Mouse (Mus musculus) lung, embryonic 14.5 days (tissue): Measurements from ENCODE around the gene Lgr4. TPM values are rescaled to one million over a fixed set of nuclear protein-coding genes. Genes with fewer than 3 reads are reported as not detected.

Experiments used
- ATAC-seq: fragments of 200-750 bp; cut with Nextera tagmentation; 2 replicates; pipeline ENCODE4 v1.8.0; 2017; ENCODE audit warnings: mild to moderate bottlenecking, moderate TSS enrichment, moderate library complexity; ENCODE audit not compliant: insufficient read depth
- DNase-seq: peaks from one replicate; pipeline ENCODE4 v3.0.0-alpha.2; 2015
- H3K27ac ChIP-seq: fragments of 300-500 bp; sonication (generic); 2 replicates; pipeline ENCODE4 v1.5.1; 2014; ENCODE audit warnings: low read depth, mild to moderate bottlenecking, moderate library complexity
- H3K27me3 ChIP-seq: fragments of 300-500 bp; sonication (generic); 2 replicates; pipeline ENCODE4 v1.6.1; 2014; ENCODE audit warnings: low read length, control low read depth; ENCODE audit not compliant: insufficient read depth
- H3K36me3 ChIP-seq: fragments of 300-500 bp; sonication (generic); 2 replicates; pipeline ENCODE4 v1.6.1; 2014; ENCODE audit warnings: control low read depth; ENCODE audit not compliant: insufficient read depth
- H3K4me1 ChIP-seq: fragments of 300-500 bp; sonication (generic); 2 replicates; pipeline ENCODE4 v1.6.1; 2014; ENCODE audit warnings: antibody characterized with exemption, control low read depth; ENCODE audit not compliant: insufficient read depth
- H3K4me2 ChIP-seq: fragments of 300-500 bp; sonication (generic); 2 replicates; pipeline ENCODE4 v1.6.1; 2014; ENCODE audit warnings: mild to moderate bottlenecking
- H3K4me3 ChIP-seq: fragments of 300-500 bp; sonication (generic); 2 replicates; pipeline ENCODE4 v1.5.1; 2014; ENCODE audit warnings: low read depth, low read length
- H3K9ac ChIP-seq: fragments of 300-500 bp; sonication (generic); 2 replicates; pipeline ENCODE4 v1.6.1; 2014
- H3K9me3 ChIP-seq: fragments of 300-500 bp; sonication (generic); 2 replicates; pipeline ENCODE4 v1.6.1; 2016; ENCODE audit warnings: low read depth, low read length, control low read depth
- CTCF ChIP-seq: IDR thresholded peaks from 2 replicates; pipeline ENCODE4 v1.5.1; 2016; ENCODE audit warnings: antibody characterized with exemption, low read depth
- WGBS: fragments of 180-500 bp; shearing (Covaris S2); extraction: QIAGEN DNeasy Blood & Tissue Kit; methylation state at CpG from one replicate; pipeline ENCODE4 v1.1.7; 2014; 5-methylcytosine and 5-hydroxymethylcytosine counted together
- polyA plus RNA-seq: library from polyadenylated mRNA; unstranded; fragments of >200 nt; fragmentation: Nextera tagmentation; extraction: Ambion mirVana; gene quantifications from 2 replicates; pipeline ENCODE4 v1.2.1, GENCODE M21; 2014

Gene Lgr4
- polyA plus RNA-seq, 1 experiment from 2014 or later = 3.4 TPM

- Histone ChIP-seq H3K9ac (no peak overlapping the region), H3K4me1 (no peaks in the 10 kb centered on the region), H3K36me3 (no peaks in the 10 kb centered on the region), H3K27me3 (no peaks in the 10 kb centered on the region), H3K27ac (no peak overlapping the region), H3K9me3 (no peaks in the 10 kb centered on the region), H3K4me2 (no peak overlapping the region), H3K4me3 (no peak overlapping the region)
- DNase-seq (no peak), ATAC-seq (no peak)
- 83% methylated on average over 2 of the region's 2 CpGs for WGBS
- no peak for TF ChIP-seq CTCF
Observed at GRCm38 (mm10) chr2:109976181-109976580, 58.7 kb downstream of the Lgr4 start.

GRCm38 (mm10) chr2:109977322-109977721, 59.9 kb downstream of the Lgr4 start:
- H3K9me3 ChIP-seq = no peaks in the 10 kb centered on the region
- ATAC-seq (no peak), DNase-seq (no peak)
- H3K4me2 ChIP-seq = no peak overlapping the region
- 83% methylated on average over 6 of the region's 6 CpGs for WGBS
- H3K36me3 ChIP-seq = no peaks in the 10 kb centered on the region
- no peak overlapping the region for H3K9ac ChIP-seq
- TF ChIP-seq CTCF = no peak
- H3K27me3 ChIP-seq = no peaks in the 10 kb centered on the region
- no peak overlapping the region for H3K4me3 ChIP-seq
- H3K4me1 ChIP-seq = no peaks in the 10 kb centered on the region
- H3K27ac ChIP-seq = no peak overlapping the region

GRCm38 (mm10) chr2:109979209-109979608, 61.8 kb downstream of the Lgr4 start:
- Histone ChIP-seq H3K27me3 (no peaks in the 10 kb centered on the region), H3K4me3 (no peak overlapping the region), H3K9me3 (no peaks in the 10 kb centered on the region), H3K36me3 (no peaks in the 10 kb centered on the region), H3K9ac (no peak overlapping the region), H3K4me2 (no peak overlapping the region), H3K4me1 (no peaks in the 10 kb centered on the region), H3K27ac (no peak overlapping the region)
- peak; percentile 37 for DNase-seq
- no peak for TF ChIP-seq CTCF
- ATAC-seq = peak; percentile 38; the same call in 1 of the 2 replicates

GRCm38 (mm10) chr2:109983435-109983834, 66.0 kb downstream of the Lgr4 start:
- H3K9ac ChIP-seq = no peak overlapping the region
- no peak overlapping the region for H3K4me2 ChIP-seq
- ATAC-seq (no peak), DNase-seq (no peak)
- WGBS = 76% methylated on average over 6 of the region's 6 CpGs
- no peak overlapping the region for H3K27ac ChIP-seq
- H3K9me3 ChIP-seq = no peaks in the 10 kb centered on the region
- H3K4me3 ChIP-seq = no peak overlapping the region
- no peak for TF ChIP-seq CTCF
- H3K27me3 ChIP-seq = 0 out of 2 replicates have a peak, but pooled peaks cover 5% of the 10 kb centered on the region
- H3K4me1 ChIP-seq = peaks cover 5% of the 10 kb centered on the region; the same call in 1 of the 2 replicates
- H3K36me3 ChIP-seq = no peaks in the 10 kb centered on the region

GRCm38 (mm10) chr2:109984930-109985329, 67.5 kb downstream of the Lgr4 start:
- TF ChIP-seq CTCF = no peak
- no peak overlapping the region for H3K9ac ChIP-seq
- H3K4me1 ChIP-seq = peaks cover 5% of the 10 kb centered on the region; the same call in 1 of the 2 replicates
- H3K27me3 ChIP-seq = 0 out of 2 replicates have a peak, but pooled peaks cover 5% of the 10 kb centered on the region
- no peak overlapping the region for H3K4me2 ChIP-seq
- WGBS = 46% methylated on average over 1 of the region's 1 CpGs
- no peak for ATAC-seq
- H3K36me3 ChIP-seq = no peaks in the 10 kb centered on the region
- DNase-seq = no peak
- H3K9me3 ChIP-seq = no peaks in the 10 kb centered on the region
- H3K4me3 ChIP-seq = no peak overlapping the region
- no peak overlapping the region for H3K27ac ChIP-seq

- DNase-seq (no peak), ATAC-seq (no peak)
- H3K27me3 ChIP-seq = 0 out of 2 replicates have a peak, but pooled peaks cover 9% of the 10 kb centered on the region
- H3K4me3 ChIP-seq = no peak overlapping the region
- peaks cover 5% of the 10 kb centered on the region; the same call in 1 of the 2 replicates for H3K4me1 ChIP-seq
- H3K36me3 ChIP-seq = no peaks in the 10 kb centered on the region
- no peak overlapping the region for H3K27ac ChIP-seq
- no peak for TF ChIP-seq CTCF
- no peak overlapping the region for H3K4me2 ChIP-seq
- WGBS = 41% methylated on average over 9 of the region's 9 CpGs
- H3K9ac ChIP-seq = no peak overlapping the region
- H3K9me3 ChIP-seq = no peaks in the 10 kb centered on the region
Observed at GRCm38 (mm10) chr2:109985560-109985959, 68.1 kb downstream of the Lgr4 start.

GRCm38 (mm10) chr2:109986036-109986785, 68.8 kb downstream of the Lgr4 start:
- DNase-seq = peak; percentile 48
- Histone ChIP-seq H3K4me1 (peaks cover 5% of the 10 kb centered on the region; the same call in 1 of the 2 replicates), H3K36me3 (no peaks in the 10 kb centered on the region), H3K9me3 (no peaks in the 10 kb centered on the region), H3K9ac (no peak overlapping the region), H3K4me3 (no peak overlapping the region), H3K27me3 (0 out of 2 replicates have a peak, but pooled peaks cover 9% of the 10 kb centered on the region), H3K27ac (no peak overlapping the region), H3K4me2 (no peak overlapping the region)
- WGBS = 42% methylated on average over 11 of the region's 11 CpGs
- ATAC-seq = peak; percentile 50; the same call in 1 of the 2 replicates
- TF ChIP-seq CTCF = no peak
